Comparison of ENCODE assay signal across 28 mouse cellular contexts in the genomic region with DNA sequence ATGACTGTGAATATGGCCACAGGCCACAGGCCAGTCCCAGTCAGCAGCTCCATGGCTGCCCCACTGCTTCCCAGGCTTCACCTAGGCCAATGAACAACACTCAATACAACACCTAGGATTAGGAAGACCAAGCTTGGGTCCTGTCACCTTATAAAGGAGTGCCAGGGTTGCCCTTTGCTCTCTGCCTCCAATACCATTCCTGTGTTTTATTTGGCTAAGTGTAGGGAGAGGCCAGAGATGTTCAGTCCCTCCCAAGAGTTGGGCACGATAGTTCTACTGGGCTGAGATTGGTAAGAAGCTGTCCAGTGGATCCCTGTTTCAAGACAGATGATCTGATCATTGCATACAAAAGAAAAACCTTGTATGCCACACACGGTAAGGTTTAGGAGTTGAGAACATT. TPM values are rescaled to one million over a fixed set of nuclear protein-coding genes. Genes with fewer than 3 reads are reported as not detected.
DNase-seq lines count a peak whose midpoint lies in the region; ATAC-seq and TF ChIP-seq lines count a peak whose summit lies in the region.
"Had no signal": no experiment of that assay in that cellular context is flagged by ENCODE, and none has a peak within 500 bp of the region (broad histone marks: within the 10 kb centered on the region; RNA-seq: fewer than 3 reads in every experiment).

No protein-coding gene starts in this region.

- H3K79me2 ChIP-seq in liver, adult 2 months (ENCODE audit: control insufficient read depth, insufficient read depth, low read length): peaks cover 8% of the 10 kb centered on the region; the same call in 1 of the 2 replicates

- H3K36me3 ChIP-seq in intestine, embryonic 14.5 days (ENCODE audit: control insufficient read depth, insufficient read depth, low read length): no peaks in the 10 kb centered on the region
- H3K36me3 ChIP-seq in intestine, postnatal 0 days (ENCODE audit: control insufficient read depth, insufficient read depth): no peaks in the 10 kb centered on the region
- no peaks in the 10 kb centered on the region for H3K36me3 ChIP-seq in limb, embryonic 11.5 days (ENCODE audit: control insufficient read depth, insufficient read depth, low read length)
- H3K36me3 ChIP-seq in limb, embryonic 10.5 days: no peaks in the 10 kb centered on the region
- H3K36me3 ChIP-seq in liver, adult 2 months (ENCODE audit: control insufficient read depth, insufficient read depth, low read length): peaks cover 23% of the 10 kb centered on the region
- H3K36me3 ChIP-seq in liver, embryonic 12.5 days: no peaks in the 10 kb centered on the region
- no peaks in the 10 kb centered on the region for H3K36me3 ChIP-seq in liver, postnatal 0 days (replicated peaks; ENCODE audit: insufficient read depth, low read length)
- H3K36me3 ChIP-seq: G1E had no signal

- 0 out of 2 replicates have a peak, but pooled peaks cover 6% of the 10 kb centered on the region for H3K4me1 ChIP-seq in intestine, embryonic 14.5 days (replicated peaks; ENCODE audit: control insufficient read depth, insufficient read depth, low read length)
- no peaks in the 10 kb centered on the region for H3K4me1 ChIP-seq in intestine, postnatal 0 days (replicated peaks; ENCODE audit: control insufficient read depth, insufficient read depth, low read length)
- H3K4me1 ChIP-seq in limb, embryonic 11.5 days (ENCODE audit: control insufficient read depth, insufficient read depth, low read length): no peaks in the 10 kb centered on the region
- H3K4me1 ChIP-seq in limb, embryonic 10.5 days: 0 out of 2 replicates have a peak, but pooled peaks cover 3% of the 10 kb centered on the region
- peaks cover 27% of the 10 kb centered on the region for H3K4me1 ChIP-seq in liver, adult 2 months (ENCODE audit: control insufficient read depth, insufficient read depth, low read length)
- peaks cover 11% of the 10 kb centered on the region for H3K4me1 ChIP-seq in liver, embryonic 12.5 days
- no peaks in the 10 kb centered on the region; the same call in 1 of the 2 replicates for H3K4me1 ChIP-seq in liver, postnatal 0 days (ENCODE audit: insufficient read depth)

- H3K9me3 ChIP-seq in intestine, embryonic 14.5 days (ENCODE audit: control insufficient read depth, low read length): no peaks in the 10 kb centered on the region
- no peaks in the 10 kb centered on the region for H3K9me3 ChIP-seq in intestine, postnatal 0 days (ENCODE audit: control insufficient read depth)
- H3K9me3 ChIP-seq in limb, embryonic 11.5 days (ENCODE audit: control insufficient read depth, low read length): no peaks in the 10 kb centered on the region
- no peaks in the 10 kb centered on the region for H3K9me3 ChIP-seq in limb, embryonic 10.5 days (replicated peaks)
- no peaks in the 10 kb centered on the region for H3K9me3 ChIP-seq in liver, embryonic 12.5 days (replicated peaks)
- no peaks in the 10 kb centered on the region for H3K9me3 ChIP-seq in liver, postnatal 0 days (ENCODE audit: low read length)
- H3K9me3 ChIP-seq: G1E had no signal

- no peak for TF ChIP-seq CTCF in intestine, postnatal 0 days (IDR thresholded peaks at IDR 0.05; ENCODE audit: low read depth)
- TF ChIP-seq CTCF in liver, adult 2 months (IDR thresholded peaks at IDR 0.05; ENCODE audit: low read depth, low read length): no peak
- TF ChIP-seq CTCF in liver, postnatal 0 days (IDR thresholded peaks at IDR 0.05; ENCODE audit: low read depth): no peak

- no peak overlapping the region for H3K4me3 ChIP-seq in intestine, embryonic 14.5 days (ENCODE audit: low read depth, low read length)
- no peak overlapping the region for H3K4me3 ChIP-seq in intestine, postnatal 0 days (ENCODE audit: low read depth, low read length)
- H3K4me3 ChIP-seq in limb, embryonic 11.5 days (ENCODE audit: low read depth, low read length): no peak overlapping the region
- H3K4me3 ChIP-seq in limb, embryonic 10.5 days: no peak overlapping the region
- H3K4me3 ChIP-seq in liver, adult 2 months (ENCODE audit: insufficient read depth, low read depth, low read length): peak overlapping the region; percentile 68
- no peak overlapping the region for H3K4me3 ChIP-seq in liver, embryonic 12.5 days
- no peak overlapping the region for H3K4me3 ChIP-seq in liver, postnatal 0 days (ENCODE audit: low read depth, low read length)

- DNase-seq in intestine, embryonic 14.5 days (ENCODE audit: low spot score): peak; percentile 37
- DNase-seq in limb, embryonic 11.5 days (ENCODE audit: low spot score): peak; percentile 6
- no peak for DNase-seq in limb, embryonic 10.5 days (ENCODE audit: low spot score)
- peak; percentile 98 for DNase-seq in liver, adult 2 months (ENCODE audit: extremely low read depth, low read depth, low spot score)
- no peak for DNase-seq in liver, postnatal 0 days
- no peak for DNase-seq in liver
- DNase-seq: adrenal gland, adult 2 months; adrenal gland, adult 8-10 months; adrenal gland, postnatal 10 days; adrenal gland, postnatal 14 days; adrenal gland, postnatal 25 days; adrenal gland, postnatal 36 days; B cell, adult 2 months; cerebellum, adult 11 months; cerebellum, adult 11-12 months had no signal

- no peak for ATAC-seq in intestine, embryonic 14.5 days (replicated peaks; ENCODE audit: low FRiP score, low TSS enrichment, low read depth)
- ATAC-seq in intestine, postnatal 0 days: no peak
- no peak for ATAC-seq in limb, embryonic 11.5 days (ENCODE audit: insufficient number of reproducible peaks, low FRiP score, low TSS enrichment, low read depth)
- no peak for ATAC-seq in liver, embryonic 12.5 days
- ATAC-seq in liver, postnatal 0 days: peak; percentile 6; the same call in 1 of the 2 replicates
- ATAC-seq: activated CD4-positive, CD25-positive, alpha-beta regulatory T cell, adult 4 months; CD4-positive, CD25-positive, alpha-beta regulatory T cell, adult 4 months; Patski had no signal

- no peaks in the 10 kb centered on the region for H3K27me3 ChIP-seq in intestine, embryonic 14.5 days (replicated peaks; ENCODE audit: control insufficient read depth, insufficient read depth, low read length)
- H3K27me3 ChIP-seq in intestine, postnatal 0 days (replicated peaks; ENCODE audit: control insufficient read depth, insufficient read depth, low read length): no peaks in the 10 kb centered on the region
- no peaks in the 10 kb centered on the region for H3K27me3 ChIP-seq in limb, embryonic 11.5 days (ENCODE audit: control insufficient read depth, insufficient read depth, low read length)
- no peaks in the 10 kb centered on the region for H3K27me3 ChIP-seq in limb, embryonic 10.5 days (ENCODE audit: low read depth, poor library complexity, severe bottlenecking)
- no peaks in the 10 kb centered on the region for H3K27me3 ChIP-seq in liver, adult 2 months (ENCODE audit: control insufficient read depth, insufficient read depth, low read length)
- no peaks in the 10 kb centered on the region for H3K27me3 ChIP-seq in liver, embryonic 12.5 days (replicated peaks)
- no peaks in the 10 kb centered on the region for H3K27me3 ChIP-seq in liver, postnatal 0 days (ENCODE audit: insufficient read depth, low read length)
- H3K27me3 ChIP-seq: Patski had no signal

- H3K27ac ChIP-seq in intestine, embryonic 14.5 days (ENCODE audit: low read depth): no peak overlapping the region
- H3K27ac ChIP-seq in intestine, postnatal 0 days (ENCODE audit: low read depth, low read length): no peak overlapping the region
- H3K27ac ChIP-seq in limb, embryonic 11.5 days (replicated peaks; ENCODE audit: low read depth, low read length): no peak overlapping the region
- H3K27ac ChIP-seq in limb, embryonic 10.5 days: no peak overlapping the region
- peak overlapping the region; percentile 95 for H3K27ac ChIP-seq in liver, adult 2 months (replicated peaks; ENCODE audit: insufficient read depth, low read depth, low read length)
- H3K27ac ChIP-seq in liver, embryonic 12.5 days: no peak overlapping the region
- no peak overlapping the region for H3K27ac ChIP-seq in liver, postnatal 0 days (ENCODE audit: low read depth)

- WGBS in intestine, embryonic 14.5 days: 81% methylated on average over 2 of the region's 2 CpGs
- 63% methylated on average over 2 of the region's 2 CpGs for WGBS in intestine, postnatal 0 days
- WGBS in limb, embryonic 11.5 days: 93% methylated on average over 2 of the region's 2 CpGs
- WGBS in limb, embryonic 10.5 days: 87% methylated on average over 2 of the region's 2 CpGs
- 16% methylated on average over 2 of the region's 2 CpGs for WGBS in liver, adult 2 months
- 59% methylated on average over 2 of the region's 2 CpGs for WGBS in liver, embryonic 12.5 days (ENCODE audit: insufficient replicate concordance)
- 78% methylated on average over 2 of the region's 2 CpGs for WGBS in liver, postnatal 0 days (ENCODE audit: insufficient replicate concordance)

- 0 out of 2 replicates have a peak, but pooled peaks have one; percentile 37 for TF ChIP-seq POLR2A in liver, adult 2 months (IDR thresholded peaks at IDR 0.05; ENCODE audit: extremely low read depth, insufficient read depth, low read length)

- no peak overlapping the region for H3K4me2 ChIP-seq in intestine, embryonic 14.5 days (ENCODE audit: low read length)
- H3K4me2 ChIP-seq in intestine, postnatal 0 days (replicated peaks; ENCODE audit: low read depth): no peak overlapping the region
- no peak overlapping the region for H3K4me2 ChIP-seq in limb, embryonic 11.5 days (ENCODE audit: low read depth, severe bottlenecking)
- H3K4me2 ChIP-seq in liver, embryonic 12.5 days: no peak overlapping the region
- no peak overlapping the region for H3K4me2 ChIP-seq in liver, postnatal 0 days (ENCODE audit: low read depth, low read length)

- H3K9ac ChIP-seq in intestine, embryonic 14.5 days (ENCODE audit: low read length): no peak overlapping the region
- H3K9ac ChIP-seq in intestine, postnatal 0 days (ENCODE audit: low read depth, low read length): no peak overlapping the region
- H3K9ac ChIP-seq in limb, embryonic 11.5 days (ENCODE audit: low read length): no peak overlapping the region
- H3K9ac ChIP-seq in liver, adult 2 months (ENCODE audit: low read depth, low read length): peak overlapping the region; percentile 83
- no peak overlapping the region for H3K9ac ChIP-seq in liver, embryonic 12.5 days
- no peak overlapping the region for H3K9ac ChIP-seq in liver, postnatal 0 days (replicated peaks)

- TF ChIP-seq EP300 in liver, postnatal 0 days (IDR thresholded peaks at IDR 0.05; ENCODE audit: low read depth): no peak

RNA-seq across cellular contexts. Expression of gene Cyp2d34, which starts 21.2 kb away (rescaled TPM):
- polyA plus RNA-seq in intestine, embryonic 14.5 days (2014; fragmentation: Nextera tagmentation; extraction: Ambion mirVana): not detected in 2 replicates
- 0.22 and 0.30 TPM in 2 replicates for polyA plus RNA-seq in intestine, postnatal 0 days (2015; fragmentation: Nextera tagmentation; extraction: Ambion mirVana)
- not detected in 2 replicates for polyA plus RNA-seq in limb, embryonic 11.5 days (2014; fragmentation: Nextera tagmentation; extraction: Ambion mirVana)
- polyA plus RNA-seq in limb, embryonic 10.5 days (2016; fragmentation: Nextera tagmentation; extraction: Ambion mirVana): not detected in 2 replicates
- total RNA-seq in liver, adult 2 months (2014; rRNA removed): not detected in 2 replicates
- 0.06 and 0.17 TPM in 2 replicates for polyA plus RNA-seq in liver, adult 2 months (2012; rRNA removed)
- polyA plus RNA-seq in liver, embryonic 12.5 days (2016; fragmentation: Nextera tagmentation; extraction: Ambion mirVana): not detected in 2 replicates
- polyA plus RNA-seq in liver, postnatal 0 days (2015; fragmentation: Nextera tagmentation; extraction: Ambion mirVana): not detected in 2 replicates
- total RNA-seq: adrenal gland, adult 18-20 months; adrenal gland, adult 2 months; adrenal gland, adult 8-10 months; adrenal gland, postnatal 10 days; adrenal gland, postnatal 14 days; adrenal gland, postnatal 25 days; adrenal gland, postnatal 36 days; adrenal gland, postnatal 4 days; CH12.LX; ES-E14; MEL had no signal
- polyA plus RNA-seq: activated CD4-positive, CD25-positive, alpha-beta regulatory T cell, adult 4 months; adrenal gland, adult 2 months; brain, embryonic 14.5 days; C2C12; CD4-positive, CD25-positive, alpha-beta regulatory T cell, adult 4 months; G1E; Patski had no signal

Comparison
In these comparisons a context has a peak if more than half of its experiments do, and no peak if none do; other contexts are left out.
1. DNase-seq: peak in intestine, embryonic 14.5 days (single experiment), limb, embryonic 11.5 days (single experiment) and liver, adult 2 months (single experiment); none in limb, embryonic 10.5 days (single experiment), liver, postnatal 0 days (single experiment) and liver (single experiment).